Mouse (Mus musculus): ENCODE data around the gene Gm42791.

Gene Gm42791

DNA sequence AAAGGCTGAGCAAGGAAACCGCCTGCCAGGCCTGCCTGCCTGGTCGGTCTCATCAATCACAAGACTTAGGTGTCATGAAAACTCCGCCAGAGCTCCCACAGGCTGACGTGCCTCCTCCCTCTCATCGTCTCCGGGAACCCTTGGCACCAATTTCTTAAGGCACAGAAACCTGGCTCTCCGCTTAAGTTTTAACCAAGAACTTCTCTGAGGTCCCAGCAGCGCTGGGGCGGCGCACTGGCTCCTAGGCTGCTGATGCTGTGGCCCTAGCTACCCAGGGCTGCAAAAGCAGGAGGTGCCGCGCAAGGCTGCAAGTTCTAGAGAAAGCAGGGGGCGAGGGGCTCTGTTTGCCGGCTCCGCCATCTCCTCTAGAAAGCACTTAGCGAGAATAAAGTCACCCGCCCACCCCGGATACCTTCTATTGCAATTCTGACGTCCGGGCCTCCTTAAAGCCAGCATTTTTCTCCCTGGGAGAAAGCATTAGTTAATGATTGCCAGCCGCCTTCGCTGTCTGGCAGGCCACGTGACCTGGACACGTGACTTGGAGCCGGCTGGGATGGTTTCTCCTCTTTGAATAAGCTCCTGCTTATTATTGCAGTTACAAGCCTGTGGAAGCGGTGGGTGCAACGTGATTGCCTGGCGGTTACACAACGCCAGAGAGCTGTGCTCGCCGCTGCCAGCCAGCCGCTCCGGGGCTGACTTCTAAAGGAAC is at the start of gene Gm42791:
Gene Gm42791 (minus strand): TSS at position 442 of the 709 bp plus-strand sequence.
- in situ Hi-C loops (cut with MboI; ENCODE audit: unreplicated experiment in 2 of 2), result no loop called here

DNA sequence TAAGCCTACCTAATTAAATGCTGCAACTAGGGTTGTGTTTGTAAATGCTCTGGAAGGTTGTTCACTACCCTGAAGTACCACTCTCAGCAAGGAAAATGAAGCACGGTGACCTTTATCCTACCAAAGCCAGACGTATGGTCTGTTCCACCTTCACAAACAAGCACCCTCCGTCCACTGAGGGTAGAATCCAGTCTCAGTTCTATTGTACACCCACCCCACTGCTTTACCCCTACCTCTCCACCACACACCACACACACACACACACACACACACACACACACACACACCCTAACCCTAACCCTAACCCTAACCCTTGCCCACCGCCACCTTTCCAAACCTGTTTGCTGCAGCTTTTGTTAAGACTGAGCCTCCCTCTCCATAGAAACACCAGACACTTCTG is 49.1 kb upstream of the Gm42791 start:
- in situ Hi-C loops (cut with MboI; ENCODE audit: unreplicated experiment in 2 of 2), result loop anchor here (5.0 to 10.0 kb wide), 3 partner anchors 37 to 232 kb away; no protein-coding TSS in a partner anchor

DNA sequence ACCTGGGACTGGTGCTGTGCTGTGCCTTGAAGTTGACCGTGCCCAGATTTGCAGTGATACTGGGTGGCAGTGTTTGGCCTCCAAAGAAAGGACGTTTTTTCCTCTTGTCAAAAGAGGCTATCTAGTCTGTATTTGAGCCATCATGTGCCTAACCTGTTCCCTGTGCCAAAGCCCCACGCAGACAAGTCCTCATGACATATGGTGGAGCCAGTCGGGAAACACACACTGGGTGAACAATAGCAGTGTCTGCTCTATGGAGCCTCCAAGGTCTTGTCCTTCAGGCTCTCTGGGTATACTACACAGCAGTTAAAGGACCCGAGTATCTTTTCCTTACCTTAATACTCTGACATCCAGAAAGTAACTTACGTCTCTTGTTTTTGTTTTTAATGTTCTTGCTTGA is 48.3 kb upstream of the Gm42791 start:
- in situ Hi-C loops (cut with MboI; ENCODE audit: unreplicated experiment in 2 of 2), result loop anchor here (5.0 to 10.0 kb wide), 3 partner anchors 36 to 231 kb away; no protein-coding TSS in a partner anchor

DNA sequence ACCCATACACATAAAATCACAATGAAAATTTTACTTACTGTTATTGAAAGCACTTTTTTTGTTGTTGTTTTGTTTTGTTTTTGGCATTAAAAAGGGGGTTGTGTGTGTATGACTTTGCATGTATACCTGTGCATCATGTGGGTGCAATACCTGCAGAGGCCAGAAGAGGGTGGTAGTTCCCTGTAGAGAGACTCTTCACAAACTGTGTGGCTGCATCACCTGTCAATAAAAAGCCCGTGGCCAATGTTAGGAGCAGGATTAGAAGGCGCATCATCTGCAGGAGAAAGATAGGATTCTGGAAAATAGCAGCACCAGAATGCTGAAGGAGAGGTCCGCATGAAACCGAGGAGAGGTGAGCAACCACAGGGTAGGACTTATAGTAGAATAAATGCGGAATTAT is 44.9 kb upstream of the Gm42791 start:
- in situ Hi-C loops (cut with MboI; ENCODE audit: unreplicated experiment in 2 of 2), result loop anchor here (5.0 to 10.0 kb wide), 3 partner anchors 33 to 228 kb away; no protein-coding TSS in a partner anchor

DNA sequence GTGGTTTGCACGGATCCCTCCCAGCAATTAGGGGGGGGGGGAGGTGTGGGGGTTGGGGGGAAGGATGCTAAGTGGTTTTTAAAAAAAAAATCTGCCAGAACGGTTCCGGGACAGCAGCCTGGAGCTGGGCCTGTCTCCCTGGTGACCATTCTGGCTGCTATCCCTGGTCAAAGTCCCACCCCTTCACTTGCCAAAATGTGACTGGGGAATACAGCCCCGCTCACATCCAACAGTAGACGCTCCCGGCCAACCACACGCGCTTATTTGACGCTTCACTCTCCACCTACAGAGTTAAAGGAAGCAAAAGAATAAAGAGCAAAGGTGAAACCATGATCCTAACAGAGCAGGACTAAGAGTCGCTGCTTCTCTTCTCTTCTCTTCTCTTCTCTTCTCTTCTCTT is 42.8 kb upstream of the Gm42791 start:
- in situ Hi-C loops (cut with MboI; ENCODE audit: unreplicated experiment in 2 of 2), result no loop called here

DNA sequence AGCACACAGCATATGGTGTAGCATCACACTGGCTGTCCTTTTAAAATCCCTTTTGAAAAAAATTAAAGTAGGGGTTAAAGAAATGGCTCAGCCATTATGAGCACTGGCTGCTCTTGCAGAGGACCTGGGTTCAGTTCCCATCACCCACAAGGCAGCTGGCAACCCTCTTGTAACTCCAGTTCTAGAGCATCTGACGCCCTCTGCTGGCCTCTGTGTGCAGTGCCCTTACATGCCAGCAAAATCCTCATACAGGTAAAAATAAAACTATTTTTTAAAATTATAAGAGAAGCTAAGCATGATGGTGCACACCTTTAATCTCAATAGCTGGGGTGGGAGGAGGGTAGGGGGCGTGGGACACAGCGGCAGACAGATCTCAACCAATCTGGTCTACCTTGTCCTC is 42.0 kb upstream of the Gm42791 start:
- in situ Hi-C loops (cut with MboI; ENCODE audit: unreplicated experiment in 2 of 2), result no loop called here

DNA sequence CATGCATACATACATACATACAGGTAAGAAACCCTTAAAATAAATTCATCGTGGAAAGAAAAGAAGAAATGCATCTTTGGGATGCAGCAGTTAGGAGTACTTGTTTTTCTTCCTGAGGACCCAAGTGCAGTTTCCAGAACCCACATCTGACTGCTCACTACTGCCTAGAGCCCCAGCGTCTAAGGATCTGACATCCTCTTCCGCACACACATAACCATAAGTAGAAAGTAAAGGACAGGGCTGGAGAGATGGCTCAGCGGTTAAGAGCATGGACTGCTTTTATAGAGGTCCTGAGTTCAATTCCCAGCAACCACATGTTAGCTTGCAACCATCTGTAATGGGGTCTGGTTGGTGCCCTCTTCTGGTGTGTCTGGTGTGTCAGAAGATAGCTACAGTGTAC is 37.5 kb upstream of the Gm42791 start:
- in situ Hi-C loops (cut with MboI; ENCODE audit: unreplicated experiment in 2 of 2), result no loop called here

DNA sequence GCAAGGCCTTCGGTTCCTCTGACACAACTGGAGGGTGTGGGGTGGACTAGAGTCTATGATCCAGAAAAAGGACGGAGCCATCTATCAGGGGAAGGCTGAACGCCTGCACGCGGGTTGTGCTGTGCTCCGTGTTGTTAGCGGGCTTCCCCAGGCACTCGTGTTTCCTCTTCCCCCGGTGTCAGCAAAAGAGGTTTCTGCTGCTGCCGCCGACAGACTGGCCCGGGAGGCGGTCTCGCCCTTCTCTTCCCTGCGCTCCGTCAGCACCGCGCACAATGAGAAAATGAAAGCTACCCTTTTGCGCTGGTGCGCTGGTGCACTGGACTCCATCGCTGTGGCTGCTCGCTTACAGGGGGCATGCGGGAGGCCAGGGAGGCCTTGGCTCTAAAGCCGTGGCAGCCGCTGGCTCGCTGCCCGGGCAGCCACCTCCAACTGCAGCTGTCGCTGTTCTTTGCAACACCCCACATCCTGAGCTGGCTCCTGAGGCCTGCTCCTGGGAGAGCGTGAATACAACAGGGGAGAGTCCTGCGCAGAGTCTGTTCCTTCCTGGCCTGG is 36.3 kb upstream of the Gm42791 start:
- in situ Hi-C loops (cut with MboI; ENCODE audit: unreplicated experiment in 2 of 2), result no loop called here

DNA sequence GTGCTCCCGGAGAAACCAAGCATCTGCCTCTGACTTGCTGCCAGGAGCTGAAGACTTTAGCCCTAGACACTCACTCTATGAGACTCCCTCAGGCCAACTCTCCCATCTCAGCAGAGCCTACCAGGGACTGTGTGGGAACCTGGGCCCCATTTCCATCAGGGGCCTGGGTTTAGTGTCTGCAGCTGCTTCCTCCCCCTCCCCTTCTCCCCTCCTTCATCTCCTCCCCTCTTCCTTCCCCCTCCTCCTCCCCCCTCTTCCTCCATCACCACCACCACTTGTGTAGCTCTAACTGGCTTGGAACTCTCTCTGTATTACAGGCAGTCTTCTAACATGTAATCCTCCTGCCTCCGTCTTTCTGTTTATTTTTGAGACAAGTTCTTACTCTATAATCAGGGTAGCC is 35.2 kb upstream of the Gm42791 start:
- in situ Hi-C loops (cut with MboI; ENCODE audit: unreplicated experiment in 2 of 2), result no loop called here

DNA sequence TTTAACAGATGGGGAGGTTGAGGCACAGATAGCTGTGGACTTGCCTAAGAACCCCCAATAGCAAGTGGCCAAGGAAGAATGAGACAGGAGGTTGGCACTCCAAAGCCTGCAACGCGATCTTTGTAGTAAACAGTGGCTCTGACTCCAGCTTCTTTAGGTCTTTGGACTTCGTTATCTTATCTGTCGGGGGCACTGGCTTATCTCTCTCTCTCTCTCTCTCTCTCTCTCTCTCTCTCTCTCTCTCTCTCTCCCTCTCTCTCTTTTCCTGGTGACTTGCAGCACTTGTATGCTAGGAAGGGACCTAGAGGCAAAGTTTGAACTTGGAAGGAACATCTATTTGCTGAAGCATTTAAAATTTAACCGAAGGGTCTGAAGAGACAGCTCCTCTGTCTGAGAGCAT is 33.4 kb upstream of the Gm42791 start:
- in situ Hi-C loops (cut with MboI; ENCODE audit: unreplicated experiment in 2 of 2), result loop anchor here in 1 of 2 experiments (5.0 kb wide), 1 partner anchor 71 kb away; no protein-coding TSS in a partner anchor

DNA sequence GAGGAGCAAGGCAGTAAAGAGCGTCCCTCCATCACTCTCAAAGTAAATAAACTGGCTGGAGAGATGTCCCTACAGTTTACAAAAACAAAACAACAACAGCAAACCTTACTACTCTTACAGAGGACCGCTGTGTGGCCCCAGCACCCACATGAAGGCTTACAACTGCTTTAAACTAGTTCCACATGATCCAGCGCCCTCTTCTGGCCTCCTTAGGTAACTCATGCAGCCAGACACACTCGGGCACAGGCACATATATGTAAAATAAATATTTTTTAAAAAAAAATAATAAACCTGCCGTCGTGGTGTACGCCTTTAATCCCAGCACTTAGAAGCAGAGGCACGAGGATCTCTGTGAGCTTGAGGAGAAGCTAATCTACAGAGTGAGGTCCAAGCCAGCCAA is 32.4 kb upstream of the Gm42791 start:
- in situ Hi-C loops (cut with MboI; ENCODE audit: unreplicated experiment in 2 of 2), result loop anchor here in 1 of 2 experiments (5.0 kb wide), 1 partner anchor 70 kb away; no protein-coding TSS in a partner anchor

DNA sequence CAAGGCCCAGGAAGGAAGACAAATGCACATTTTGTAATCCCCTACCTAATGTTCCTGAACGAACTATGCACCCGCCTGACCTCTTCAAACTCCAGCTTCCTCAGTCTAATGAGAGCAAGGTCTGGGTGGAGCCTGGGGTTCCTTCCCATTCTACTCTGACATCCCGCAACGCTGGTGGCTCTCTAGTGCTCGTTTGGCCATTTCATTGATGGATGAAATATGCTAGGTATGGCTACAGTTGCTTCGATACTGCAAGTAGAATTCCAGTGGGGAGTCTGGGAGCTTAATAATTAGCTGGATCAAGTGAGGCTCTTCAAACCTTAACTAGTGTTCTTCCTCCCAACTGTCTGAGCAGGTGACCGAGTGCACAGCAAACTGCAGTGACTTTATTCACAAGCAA is 26.2 kb upstream of the Gm42791 start:
- in situ Hi-C loops (cut with MboI; ENCODE audit: unreplicated experiment in 2 of 2), result loop anchor here in 1 of 2 experiments (25.0 kb wide), 1 partner anchor 1959 kb away; no protein-coding TSS in a partner anchor

DNA sequence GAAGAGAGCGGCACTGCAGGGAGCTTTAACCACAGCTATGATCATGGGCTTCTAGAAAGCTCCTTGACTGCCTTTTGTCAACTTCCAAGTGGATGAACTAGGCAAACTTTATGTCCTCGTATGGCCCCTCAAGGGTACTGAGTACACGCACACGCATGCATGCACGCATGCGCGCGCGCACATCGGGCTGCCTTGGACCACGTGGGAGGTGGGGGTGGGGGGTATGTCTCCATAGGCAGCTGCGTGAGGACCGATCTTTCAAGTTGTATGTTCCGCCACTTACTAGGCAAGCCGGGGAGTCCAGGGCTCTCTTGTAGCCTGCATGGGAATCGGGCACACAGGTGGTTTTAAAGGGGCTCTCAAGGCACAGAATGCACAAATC is 25.7 kb upstream of the Gm42791 start:
- in situ Hi-C loops (cut with MboI; ENCODE audit: unreplicated experiment in 2 of 2), result loop anchor here in 1 of 2 experiments (25.0 kb wide), 1 partner anchor 1958 kb away; no protein-coding TSS in a partner anchor

DNA sequence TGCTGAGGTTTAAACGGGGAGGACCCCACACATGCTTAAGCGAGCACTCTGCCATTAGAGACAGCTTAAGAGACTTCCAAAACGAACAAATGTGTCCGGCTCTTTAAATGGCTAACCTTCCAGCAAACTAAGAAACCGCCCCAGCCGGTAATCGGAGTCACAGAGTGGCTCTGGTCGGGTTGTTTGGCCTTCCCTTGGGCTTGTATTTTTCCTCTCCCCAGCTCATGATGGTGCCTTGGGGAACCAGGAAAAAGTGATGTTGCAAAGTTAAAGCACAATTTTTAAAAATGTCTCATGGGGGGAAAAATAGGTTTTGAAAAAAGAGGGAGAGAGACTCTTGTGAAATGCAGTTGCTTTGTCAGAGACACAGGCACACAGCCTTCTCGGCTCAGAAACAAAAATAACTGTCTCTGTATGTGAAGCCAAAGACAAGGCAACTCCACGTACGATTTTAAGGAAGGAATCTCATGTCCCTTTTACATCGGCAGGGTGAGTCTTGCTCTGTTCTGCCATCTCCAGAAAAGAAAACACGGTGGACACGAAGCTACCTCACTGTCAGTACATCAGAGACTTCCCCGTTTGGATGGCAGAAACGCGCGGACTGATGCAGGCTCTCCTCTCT is 25.2 kb upstream of the Gm42791 start:
- in situ Hi-C loops (cut with MboI; ENCODE audit: unreplicated experiment in 2 of 2), result loop anchor here in 1 of 2 experiments (25.0 kb wide), 1 partner anchor 1958 kb away; no protein-coding TSS in a partner anchor

DNA sequence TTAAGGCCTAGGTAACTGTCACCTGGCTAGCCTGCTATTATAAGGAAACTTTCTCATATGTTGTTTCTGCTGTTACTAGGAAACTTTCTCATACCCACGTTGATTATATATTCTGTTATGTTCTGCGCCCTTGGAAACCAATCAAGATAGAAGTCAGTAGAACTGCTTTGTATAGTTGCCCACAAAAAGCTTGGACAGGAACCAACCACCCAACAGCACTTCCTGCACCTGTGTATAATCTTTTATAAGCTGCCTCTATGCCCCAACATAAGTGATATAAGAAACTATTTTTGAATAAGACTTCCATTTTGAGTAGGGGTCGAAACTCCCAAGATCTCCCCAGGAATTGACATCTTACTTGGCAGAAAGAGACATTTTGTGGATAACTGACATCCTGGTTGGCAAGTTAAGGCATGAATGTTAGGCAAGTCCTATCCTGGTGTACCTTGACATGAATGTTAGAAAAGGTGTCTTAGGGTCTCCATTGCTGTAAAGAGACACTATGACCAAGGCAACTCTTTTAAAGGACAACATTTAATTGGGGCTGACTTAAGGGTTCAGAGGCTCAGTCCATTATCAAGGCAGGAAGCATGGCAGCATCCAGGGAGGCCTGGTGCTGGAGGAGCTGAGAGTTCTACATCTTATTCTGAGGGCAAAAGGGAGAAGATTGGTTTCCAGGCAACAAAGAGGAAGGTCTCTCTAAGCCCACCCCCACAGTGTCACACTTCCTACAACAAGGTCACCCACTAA is 22.9 kb upstream of the Gm42791 start:
- in situ Hi-C loops (cut with MboI; ENCODE audit: unreplicated experiment in 2 of 2), result loop anchor here in 1 of 2 experiments (25.0 kb wide), 1 partner anchor 1956 kb away; no protein-coding TSS in a partner anchor

DNA sequence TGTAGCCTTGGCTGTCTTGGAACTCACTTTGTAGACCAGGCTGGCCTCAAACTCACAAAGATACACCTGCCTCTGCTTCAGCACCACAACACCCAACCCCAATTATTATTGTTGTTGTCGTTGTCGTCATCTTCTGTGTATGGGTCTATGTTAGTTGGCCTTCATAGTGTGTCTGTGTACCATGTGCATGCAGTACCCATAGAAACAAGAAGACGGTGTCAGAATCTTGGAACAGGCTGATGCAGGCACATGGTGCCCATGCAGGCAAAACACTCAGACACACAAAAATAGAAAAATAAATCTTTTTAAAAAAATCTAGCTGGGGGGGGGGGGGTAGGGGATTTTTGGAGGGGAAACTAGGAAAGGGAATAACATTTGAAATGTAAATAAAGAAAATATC is 22.2 kb upstream of the Gm42791 start:
- in situ Hi-C loops (cut with MboI; ENCODE audit: unreplicated experiment in 2 of 2), result loop anchor here in 1 of 2 experiments (25.0 kb wide), 1 partner anchor 1955 kb away; no protein-coding TSS in a partner anchor

DNA sequence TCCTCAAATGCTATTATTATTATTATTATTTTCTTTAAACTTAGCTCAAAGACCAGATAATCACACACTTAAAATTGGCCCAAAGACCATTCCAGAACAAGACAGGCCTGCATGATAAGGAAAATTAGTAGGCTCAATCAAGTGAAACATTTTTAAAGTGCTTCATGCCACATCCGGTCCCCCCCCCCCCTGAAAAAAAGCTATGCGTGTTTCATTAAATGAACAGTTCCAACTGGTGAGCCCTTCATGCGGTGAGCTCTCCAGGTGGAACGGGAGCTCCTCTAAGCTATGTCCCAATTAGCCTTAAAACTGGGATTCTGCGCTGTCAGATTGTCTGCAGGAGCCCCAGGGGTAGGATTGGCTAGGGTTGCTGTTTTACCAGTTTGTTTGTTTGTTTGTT is 21.3 kb upstream of the Gm42791 start:
- in situ Hi-C loops (cut with MboI; ENCODE audit: unreplicated experiment in 2 of 2), result loop anchor here in 1 of 2 experiments (25.0 kb wide), 1 partner anchor 1954 kb away; no protein-coding TSS in a partner anchor

DNA sequence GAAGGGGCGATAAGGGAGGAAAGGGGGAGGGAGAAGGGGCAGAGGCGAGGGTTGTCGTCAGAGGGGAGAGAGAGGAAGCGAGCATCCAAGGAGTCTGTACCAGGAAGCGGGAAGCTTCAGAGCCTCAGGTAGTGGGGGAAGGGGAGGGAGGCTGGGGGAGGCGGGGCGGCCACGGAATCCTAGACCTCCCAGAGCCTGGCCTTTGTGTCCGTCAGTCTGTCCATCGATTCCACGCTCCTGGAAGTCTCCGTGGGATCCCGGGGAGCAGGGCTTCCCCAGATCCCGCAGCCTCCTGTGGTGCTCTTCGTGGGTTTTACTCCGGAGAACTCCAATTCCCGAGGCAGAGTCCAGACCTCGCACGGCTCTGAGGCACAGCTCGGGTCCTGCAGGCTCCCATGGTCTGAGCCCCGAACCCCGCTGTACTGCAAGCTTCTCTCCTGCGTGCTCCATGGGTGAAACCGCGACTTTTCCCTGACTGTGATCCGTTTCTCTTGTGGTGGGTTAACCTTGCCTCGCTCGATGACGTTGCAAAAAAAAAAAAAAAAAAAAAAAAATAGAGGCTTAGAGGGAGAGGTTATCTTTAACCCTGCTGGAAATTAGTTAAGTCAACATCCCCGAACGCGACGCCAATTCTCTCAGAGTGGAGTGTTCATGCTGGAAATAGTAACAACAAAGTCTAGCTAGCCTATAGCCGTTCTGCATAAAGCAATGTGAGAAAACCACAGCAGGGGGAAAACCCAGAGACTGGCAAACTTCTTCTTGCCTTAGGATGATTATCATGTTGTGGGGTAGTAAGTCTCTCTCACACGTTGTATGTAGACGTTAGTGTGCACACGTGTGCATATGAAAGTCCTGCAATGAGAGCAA is 20.6 kb upstream of the Gm42791 start:
- in situ Hi-C loops (cut with MboI; ENCODE audit: unreplicated experiment in 2 of 2), result loop anchor here in 1 of 2 experiments (25.0 kb wide), 1 partner anchor 1953 kb away; no protein-coding TSS in a partner anchor

DNA sequence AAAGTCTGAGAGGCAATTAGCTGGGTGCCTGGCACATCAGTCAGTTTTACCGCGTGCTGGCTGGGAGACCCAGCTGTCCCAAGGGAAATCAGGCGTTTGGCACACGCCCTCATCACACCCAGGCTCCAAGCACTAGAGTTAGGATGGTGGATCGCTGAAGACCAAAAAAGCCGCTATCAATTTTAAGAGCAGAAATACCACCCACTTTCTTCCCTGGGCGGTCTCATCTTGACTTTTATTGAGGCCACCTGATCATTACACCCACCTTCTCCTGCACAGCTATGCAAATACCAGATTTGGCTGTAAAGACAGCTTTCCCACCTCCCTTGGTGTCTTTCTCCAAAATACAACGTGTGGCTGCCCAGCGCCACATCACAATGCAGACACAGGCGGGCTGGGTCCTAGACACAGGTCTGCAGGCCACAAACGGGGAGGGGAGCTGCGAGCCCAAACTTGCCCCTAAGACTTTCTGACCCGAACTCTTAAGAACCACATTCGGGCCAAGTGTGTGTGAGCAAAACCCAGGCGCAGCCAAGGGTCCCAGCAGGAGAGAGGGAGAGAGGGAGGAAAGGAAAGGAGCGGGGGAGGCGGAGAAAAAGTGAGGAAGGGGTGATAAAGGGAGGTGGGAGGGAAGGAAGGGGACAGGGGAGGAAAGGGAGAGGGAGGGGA is 19.8 kb upstream of the Gm42791 start:
- in situ Hi-C loops (cut with MboI; ENCODE audit: unreplicated experiment in 2 of 2), result loop anchor here in 1 of 2 experiments (25.0 kb wide), 1 partner anchor 1952 kb away; no protein-coding TSS in a partner anchor
